Mouse (Mus musculus): ENCODE results near the gene Bckdhb. TPM values are rescaled to one million over a fixed set of nuclear protein-coding genes. Genes with fewer than 3 reads are reported as not detected.

Bckdhb gene
- total and polyA plus RNA-seq, 2 experiments from 2014 or later, result 22.1 to 40.3 TPM

GRCm38 (mm10) chr9:84092994-84093393, 168.0 kb downstream of the Bckdhb start:
- Histone ChIP-seq H3K9me3 (ENCODE audit: low read length) (no peaks in the 10 kb centered on the region), H3K9ac (replicated peaks; ENCODE audit: low read length) (no peak overlapping the region), H3K36me3 (ENCODE audit: insufficient read depth, low read length) (no peaks in the 10 kb centered on the region), H3K4me2 (ENCODE audit: low read depth, low read length) (no peak overlapping the region), H3K4me1 (ENCODE audit: insufficient read depth, low read length) (no peaks in the 10 kb centered on the region), H3K4me3 (ENCODE audit: low read length) (no peak overlapping the region), H3K27ac (no peak overlapping the region), H3K27me3 (ENCODE audit: insufficient read depth, low read length) (no peaks in the 10 kb centered on the region)
- DNase-seq (ENCODE audit: low spot score) (no peak), ATAC-seq (no peak)
- no peak for TF ChIP-seq CTCF (IDR thresholded peaks at IDR 0.05; ENCODE audit: low read depth)
- WGBS, result 95% methylated on average over 8 of the region's 8 CpGs

GRCm38 (mm10) chr9:84094111-84094510, 169.2 kb downstream of the Bckdhb start:
- no peaks in the 10 kb centered on the region for H3K9me3 ChIP-seq (ENCODE audit: low read length)
- H3K4me3 ChIP-seq (ENCODE audit: low read length), result no peak overlapping the region
- ATAC-seq, result no peak
- H3K27ac ChIP-seq, result no peak overlapping the region
- no peak overlapping the region for H3K9ac ChIP-seq (replicated peaks; ENCODE audit: low read length)
- no peak for DNase-seq (ENCODE audit: low spot score)
- TF ChIP-seq CTCF (IDR thresholded peaks at IDR 0.05; ENCODE audit: low read depth), result no peak
- WGBS, result 66% methylated on average over 6 of the region's 6 CpGs
- no peaks in the 10 kb centered on the region for H3K27me3 ChIP-seq (ENCODE audit: insufficient read depth, low read length)
- H3K4me2 ChIP-seq (ENCODE audit: low read depth, low read length), result no peak overlapping the region
- H3K4me1 ChIP-seq (ENCODE audit: insufficient read depth, low read length), result no peaks in the 10 kb centered on the region
- H3K36me3 ChIP-seq (ENCODE audit: insufficient read depth, low read length), result no peaks in the 10 kb centered on the region

- no peak overlapping the region for H3K4me2 ChIP-seq (ENCODE audit: low read depth, low read length)
- DNase-seq (ENCODE audit: low spot score) (no peak), ATAC-seq (no peak)
- no peak for TF ChIP-seq CTCF (IDR thresholded peaks at IDR 0.05; ENCODE audit: low read depth)
- no peaks in the 10 kb centered on the region for H3K27me3 ChIP-seq (ENCODE audit: insufficient read depth, low read length)
- no peaks in the 10 kb centered on the region for H3K9me3 ChIP-seq (ENCODE audit: low read length)
- H3K36me3 ChIP-seq (ENCODE audit: insufficient read depth, low read length), result no peaks in the 10 kb centered on the region
- H3K27ac ChIP-seq, result no peak overlapping the region
- H3K4me1 ChIP-seq (ENCODE audit: insufficient read depth, low read length), result no peaks in the 10 kb centered on the region
- H3K9ac ChIP-seq (replicated peaks; ENCODE audit: low read length), result no peak overlapping the region
- no peak overlapping the region for H3K4me3 ChIP-seq (ENCODE audit: low read length)
- WGBS, result 97% methylated on average over 13 of the region's 13 CpGs
Observed at GRCm38 (mm10) chr9:84096484-84097015, 171.6 kb downstream of the Bckdhb start.

- Histone ChIP-seq H3K4me1 (ENCODE audit: insufficient read depth, low read length) (no peaks in the 10 kb centered on the region), H3K36me3 (ENCODE audit: insufficient read depth, low read length) (no peaks in the 10 kb centered on the region), H3K4me2 (ENCODE audit: low read depth, low read length) (no peak overlapping the region), H3K9me3 (ENCODE audit: low read length) (no peaks in the 10 kb centered on the region), H3K4me3 (ENCODE audit: low read length) (no peak overlapping the region), H3K27ac (no peak overlapping the region), H3K9ac (replicated peaks; ENCODE audit: low read length) (no peak overlapping the region), H3K27me3 (ENCODE audit: insufficient read depth, low read length) (no peaks in the 10 kb centered on the region)
- no peak for TF ChIP-seq CTCF (IDR thresholded peaks at IDR 0.05; ENCODE audit: low read depth)
- DNase-seq (ENCODE audit: low spot score) (no peak), ATAC-seq (no peak)
- WGBS, result 92% methylated on average over 7 of the region's 7 CpGs
Observed at GRCm38 (mm10) chr9:84103344-84103743, 178.4 kb downstream of the Bckdhb start.

GRCm38 (mm10) chr9:84106438-84106837, 181.5 kb downstream of the Bckdhb start:
- 83% methylated on average over 2 of the region's 2 CpGs for WGBS

GRCm38 (mm10) chr9:84107045-84107813, 182.3 kb downstream of the Bckdhb start:
- H3K9me3 ChIP-seq (ENCODE audit: low read length), result no peaks in the 10 kb centered on the region
- no peaks in the 10 kb centered on the region for H3K27me3 ChIP-seq (ENCODE audit: insufficient read depth, low read length)
- WGBS, result 64% methylated on average over 20 of the region's 20 CpGs
- ATAC-seq (no peak), DNase-seq (ENCODE audit: low spot score) (no peak)
- H3K4me2 ChIP-seq (ENCODE audit: low read depth, low read length), result no peak overlapping the region
- H3K4me3 ChIP-seq (ENCODE audit: low read length), result no peak overlapping the region
- TF ChIP-seq CTCF (IDR thresholded peaks at IDR 0.05; ENCODE audit: low read depth), result no peak
- H3K36me3 ChIP-seq (ENCODE audit: insufficient read depth, low read length), result no peaks in the 10 kb centered on the region
- H3K9ac ChIP-seq (replicated peaks; ENCODE audit: low read length), result no peak overlapping the region
- H3K27ac ChIP-seq, result no peak overlapping the region
- H3K4me1 ChIP-seq (ENCODE audit: insufficient read depth, low read length), result peaks cover 8% of the 10 kb centered on the region; the same call in 1 of the 2 replicates

More at GRCm38 (mm10) chr9:84106438-84106837, 181.5 kb downstream of the Bckdhb start:
- H3K4me3 ChIP-seq (ENCODE audit: low read length), result no peak overlapping the region
- H3K27ac ChIP-seq, result no peak overlapping the region
- no peak for TF ChIP-seq CTCF (IDR thresholded peaks at IDR 0.05; ENCODE audit: low read depth)
- no peak for ATAC-seq
- H3K4me2 ChIP-seq (ENCODE audit: low read depth, low read length), result no peak overlapping the region
- H3K9me3 ChIP-seq (ENCODE audit: low read length), result no peaks in the 10 kb centered on the region
- H3K4me1 ChIP-seq (ENCODE audit: insufficient read depth, low read length), result peaks cover 8% of the 10 kb centered on the region; the same call in 1 of the 2 replicates
- no peak for DNase-seq (ENCODE audit: low spot score)
- no peaks in the 10 kb centered on the region for H3K27me3 ChIP-seq (ENCODE audit: insufficient read depth, low read length)
- H3K9ac ChIP-seq (replicated peaks; ENCODE audit: low read length), result no peak overlapping the region
- H3K36me3 ChIP-seq (ENCODE audit: insufficient read depth, low read length), result no peaks in the 10 kb centered on the region

GRCm38 (mm10) chr9:84108534-84108933, 183.6 kb downstream of the Bckdhb start:
- no peak overlapping the region for H3K4me2 ChIP-seq (ENCODE audit: low read depth, low read length)
- H3K4me1 ChIP-seq (ENCODE audit: insufficient read depth, low read length), result peaks cover 8% of the 10 kb centered on the region; the same call in 1 of the 2 replicates
- no peak overlapping the region for H3K27ac ChIP-seq
- no peaks in the 10 kb centered on the region for H3K27me3 ChIP-seq (ENCODE audit: insufficient read depth, low read length)
- 92% methylated on average over 7 of the region's 7 CpGs for WGBS
- no peak overlapping the region for H3K4me3 ChIP-seq (ENCODE audit: low read length)
- TF ChIP-seq CTCF (IDR thresholded peaks at IDR 0.05; ENCODE audit: low read depth), result no peak
- no peak for ATAC-seq
- no peaks in the 10 kb centered on the region for H3K9me3 ChIP-seq (ENCODE audit: low read length)
- H3K36me3 ChIP-seq (ENCODE audit: insufficient read depth, low read length), result no peaks in the 10 kb centered on the region
- H3K9ac ChIP-seq (replicated peaks; ENCODE audit: low read length), result no peak overlapping the region
- DNase-seq (ENCODE audit: low spot score), result no peak
